Mouse (Mus musculus) cerebellum, adult 2 months (tissue): Measurements from ENCODE around the gene Mlc1.

ENCODE experiments used
- CTCF ChIP-seq: fragments of 200-500 bp; IDR thresholded peaks from 2 replicates; pipeline ENCODE4 v1.5.1; 2011; ENCODE audit warnings: low read depth, mild to moderate bottlenecking, control low read depth, low read length, moderate library complexity, borderline replicate concordance; ENCODE audit not compliant: insufficient read depth
- POLR2A ChIP-seq: fragments of 200-500 bp; IDR thresholded peaks from 2 replicates; pipeline ENCODE4 v1.6.1; 2011; ENCODE audit warnings: low read length, control low read depth, borderline replicate concordance; ENCODE audit not compliant: insufficient read depth

GRCm38 (mm10) chr15:89016722-89017121, 37.9 kb upstream of the Mlc1 start:
- TF ChIP-seq CTCF, result no peak
- TF ChIP-seq POLR2A, result no peak
